Mouse (Mus musculus) embryonic facial prominence, embryonic 14.5 days (tissue): ENCODE measurements at regions not wholly inside any gene's neighbourhood (a gene's known extent, or its start where the extent isn't known, plus 50 kb on each side); places are given as distances from the start of the nearest gene placed in this dataset.

ENCODE experiments used
- ATAC-seq: fragments of 200-750 bp; cut with Nextera tagmentation; 2 replicates; pipeline ENCODE4 v1.8.0; 2017; ENCODE audit warnings: low read depth, moderate number of reproducible peaks, moderate TSS enrichment
- DNase-seq: peaks from one replicate; pipeline ENCODE4 v3.0.0-alpha.2; 2015; ENCODE audit warnings: low spot score
- H3K27ac ChIP-seq: fragments of 300-500 bp; sonication (generic); replicated peaks from 2 replicates; pipeline ENCODE4 v1.5.1; 2014; ENCODE audit warnings: low read depth, mild to moderate bottlenecking, low read length, moderate library complexity
- H3K27me3 ChIP-seq: fragments of 300-500 bp; sonication (generic); replicated peaks from 2 replicates; pipeline ENCODE4 v1.6.1; 2014; ENCODE audit warnings: low read length; ENCODE audit not compliant: control insufficient read depth, insufficient read depth
- H3K36me3 ChIP-seq: fragments of 300-500 bp; sonication (generic); 2 replicates; pipeline ENCODE4 v1.6.1; 2014; ENCODE audit warnings: low read length, mixed read lengths; ENCODE audit not compliant: control insufficient read depth, insufficient read depth
- H3K4me1 ChIP-seq: fragments of 300-500 bp; sonication (generic); 2 replicates; pipeline ENCODE4 v1.6.1; 2014; ENCODE audit warnings: antibody characterized with exemption, low read length; ENCODE audit not compliant: control insufficient read depth, insufficient read depth
- H3K4me2 ChIP-seq: fragments of 300-500 bp; sonication (generic); 2 replicates; pipeline ENCODE4 v1.6.1; 2014; ENCODE audit warnings: low read depth, mild to moderate bottlenecking, low read length, moderate library complexity, mixed read lengths
- H3K4me3 ChIP-seq: fragments of 300-500 bp; sonication (generic); 2 replicates; pipeline ENCODE4 v1.5.1; 2014; ENCODE audit warnings: low read depth, mild to moderate bottlenecking, low read length
- H3K9ac ChIP-seq: fragments of 300-500 bp; sonication (generic); 2 replicates; pipeline ENCODE4 v1.6.1; 2014; ENCODE audit warnings: low read depth, mild to moderate bottlenecking, low read length, moderate library complexity, mixed read lengths
- H3K9me3 ChIP-seq: fragments of 300-500 bp; sonication (generic); 2 replicates; pipeline ENCODE4 v1.6.1; 2016; ENCODE audit warnings: low read length; ENCODE audit not compliant: control insufficient read depth
- WGBS: fragments of 180-500 bp; shearing (Covaris S2); extraction: QIAGEN DNeasy Blood & Tissue Kit; methylation state at CpG from one replicate; pipeline ENCODE4 v1.1.7; 2014; 5-methylcytosine and 5-hydroxymethylcytosine counted together

GRCm38 (mm10) chr2:81185976-81186375 lies 568.9 kb downstream of the Nup35 start:
- no peak overlapping the region for H3K27ac ChIP-seq
- H3K4me1 ChIP-seq, result no peaks in the 10 kb centered on the region
- H3K27me3 ChIP-seq, result no peaks in the 10 kb centered on the region
- no peak overlapping the region for H3K4me3 ChIP-seq
- H3K36me3 ChIP-seq, result no peaks in the 10 kb centered on the region
- H3K4me2 ChIP-seq, result no peak overlapping the region
- ATAC-seq (no peak), DNase-seq (no peak)
- H3K9me3 ChIP-seq, result no peaks in the 10 kb centered on the region
- H3K9ac ChIP-seq, result no peak overlapping the region

GRCm38 (mm10) chr2:81190831-81191230 lies 573.8 kb downstream of the Nup35 start:
- H3K36me3 ChIP-seq, result no peaks in the 10 kb centered on the region
- no peak for ATAC-seq
- 86% methylated on average over 1 of the region's 1 CpGs for WGBS
- H3K4me2 ChIP-seq, result no peak overlapping the region
- no peaks in the 10 kb centered on the region for H3K4me1 ChIP-seq
- H3K9ac ChIP-seq, result no peak overlapping the region
- H3K27me3 ChIP-seq, result no peaks in the 10 kb centered on the region
- no peaks in the 10 kb centered on the region for H3K9me3 ChIP-seq
- DNase-seq, result no peak
- no peak overlapping the region for H3K4me3 ChIP-seq
- no peak overlapping the region for H3K27ac ChIP-seq

- DNase-seq (no peak), ATAC-seq (no peak)
- Histone ChIP-seq H3K4me3 (no peak overlapping the region), H3K27me3 (no peaks in the 10 kb centered on the region), H3K27ac (no peak overlapping the region), H3K9ac (no peak overlapping the region), H3K4me1 (no peaks in the 10 kb centered on the region), H3K36me3 (no peaks in the 10 kb centered on the region), H3K4me2 (no peak overlapping the region), H3K9me3 (no peaks in the 10 kb centered on the region)
Measured at GRCm38 (mm10) chr2:81200541-81200940, 583.5 kb downstream of the Nup35 start.
